ENCODE assay signal across 8 mouse cellular contexts in genomic region chr8:69919876-69920662, GRCm38 (mm10). TPM values are rescaled to one million over a fixed set of nuclear protein-coding genes. Genes with fewer than 3 reads are reported as not detected.
DNase-seq lines count a peak whose midpoint lies in the region; ATAC-seq and TF ChIP-seq lines count a peak whose summit lies in the region.

No protein-coding gene starts in this region.

- no peaks in the 10 kb centered on the region for H3K9me3 ChIP-seq in forebrain, embryonic 15.5 days
- no peaks in the 10 kb centered on the region for H3K9me3 ChIP-seq in hindbrain, postnatal 0 days (ENCODE audit: low read length)
- H3K9me3 ChIP-seq in liver, embryonic 13.5 days (replicated peaks) = no peaks in the 10 kb centered on the region

- no peak for TF ChIP-seq CTCF in gastrocnemius, adult 2 months (IDR thresholded peaks at IDR 0.05)
- TF ChIP-seq CTCF in bone marrow, adult 2 months (IDR thresholded peaks at IDR 0.05; ENCODE audit: control insufficient read depth, insufficient read depth, low read length) = no peak
- TF ChIP-seq CTCF in hindbrain, postnatal 0 days (IDR thresholded peaks at IDR 0.05; ENCODE audit: low read depth) = no peak

- peak overlapping the region; percentile 19 for H3K4me3 ChIP-seq in gastrocnemius, adult 2 months
- no peak overlapping the region for H3K4me3 ChIP-seq in bone marrow, adult 2 months (replicated peaks; ENCODE audit: control insufficient read depth, low read depth, low read length)
- H3K4me3 ChIP-seq in forebrain, embryonic 15.5 days = no peak overlapping the region
- H3K4me3 ChIP-seq in hindbrain, postnatal 0 days (ENCODE audit: low read length) = no peak overlapping the region
- peak overlapping the region; percentile 14; the same call in 1 of the 2 replicates for H3K4me3 ChIP-seq in liver, embryonic 13.5 days (replicated peaks)

- 31% methylated on average over 11 of the region's 11 CpGs for WGBS in bone marrow, adult 2 months
- 46% methylated on average over 11 of the region's 11 CpGs for WGBS in forebrain, embryonic 15.5 days
- WGBS in hindbrain, postnatal 0 days = 52% methylated on average over 11 of the region's 11 CpGs
- 26% methylated on average over 11 of the region's 11 CpGs for WGBS in liver, embryonic 13.5 days (ENCODE audit: insufficient replicate concordance)

- no peak for TF ChIP-seq POLR2A in bone marrow, adult 2 months (IDR thresholded peaks at IDR 0.05; ENCODE audit: borderline replicate concordance, control insufficient read depth, low read depth, low read length)

- peaks cover 12% of the 10 kb centered on the region for H3K36me3 ChIP-seq in forebrain, embryonic 15.5 days
- H3K36me3 ChIP-seq in hindbrain, postnatal 0 days (ENCODE audit: insufficient read depth, low read length) = peaks cover 10% of the 10 kb centered on the region; the same call in 1 of the 2 replicates
- H3K36me3 ChIP-seq in liver, embryonic 13.5 days = peaks cover 30% of the 10 kb centered on the region

- ATAC-seq in forebrain, embryonic 15.5 days (replicated peaks) = peak; percentile 24
- peak; percentile 79 for ATAC-seq in hindbrain, postnatal 0 days
- peak; percentile 70 for ATAC-seq in liver, embryonic 13.5 days (ENCODE audit: low read depth)
- ATAC-seq in monocyte, adult 5-6 weeks (replicated peaks; ENCODE audit: insufficient number of reproducible peaks, low FRiP score, low TSS enrichment, poor library complexity, severe bottlenecking) = peak; percentile 78

- no peak overlapping the region for H3K4me2 ChIP-seq in forebrain, embryonic 15.5 days (replicated peaks)
- H3K4me2 ChIP-seq in hindbrain, postnatal 0 days (ENCODE audit: low read depth, low read length) = no peak overlapping the region
- H3K4me2 ChIP-seq in liver, embryonic 13.5 days = peak overlapping the region; percentile 55

- H3K27ac ChIP-seq in gastrocnemius, adult 2 months = peak overlapping the region; percentile 62
- H3K27ac ChIP-seq in bone marrow, adult 2 months (ENCODE audit: control insufficient read depth, insufficient read depth, low read depth, low read length, poor library complexity) = peak overlapping the region; percentile 54
- H3K27ac ChIP-seq in forebrain, embryonic 15.5 days (replicated peaks) = peak overlapping the region; percentile 53
- H3K27ac ChIP-seq in hindbrain, postnatal 0 days = peak overlapping the region; percentile 67; the same call in 1 of the 2 replicates
- H3K27ac ChIP-seq in liver, embryonic 13.5 days = peak overlapping the region; percentile 87

- H3K27me3 ChIP-seq in forebrain, embryonic 15.5 days = no peaks in the 10 kb centered on the region
- H3K27me3 ChIP-seq in hindbrain, postnatal 0 days (ENCODE audit: insufficient read depth, low read length) = no peaks in the 10 kb centered on the region
- H3K27me3 ChIP-seq in liver, embryonic 13.5 days = no peaks in the 10 kb centered on the region

- peaks cover 10% of the 10 kb centered on the region for H3K4me1 ChIP-seq in bone marrow, adult 2 months (ENCODE audit: control insufficient read depth, insufficient read depth, low read length)
- peaks cover 16% of the 10 kb centered on the region for H3K4me1 ChIP-seq in forebrain, embryonic 15.5 days
- no peaks in the 10 kb centered on the region for H3K4me1 ChIP-seq in hindbrain, postnatal 0 days (ENCODE audit: insufficient read depth, low read length)
- H3K4me1 ChIP-seq in liver, embryonic 13.5 days (replicated peaks) = peaks cover 74% of the 10 kb centered on the region

- intact Hi-C loops in gastrocnemius, adult 2 months (cut with DNase I) = loop anchor here (5.0 to 10.0 kb wide), 2 partner anchors 252 to 315 kb away; partner anchors contain the start of genes Armc6, Sugp2 and Tmem161a

- no peak overlapping the region for H3K9ac ChIP-seq in forebrain, embryonic 15.5 days (replicated peaks)
- no peak overlapping the region for H3K9ac ChIP-seq in hindbrain, postnatal 0 days (replicated peaks; ENCODE audit: low read length)
- peak overlapping the region; percentile 61 for H3K9ac ChIP-seq in liver, embryonic 13.5 days

- DNase-seq in gastrocnemius, adult 2 months = no peak
- no peak for DNase-seq in gastrocnemius, postnatal 25 days
- DNase-seq in hindbrain, postnatal 0 days (ENCODE audit: low spot score) = peak; percentile 81
- peak; percentile 61 for DNase-seq in liver, embryonic 13.5 days
- DNase-seq in thymus, postnatal 14 days = peak; percentile 66

RNA-seq across cellular contexts. Expression of gene Yjefn3, which starts 17.6 kb away (rescaled TPM):
- total RNA-seq in gastrocnemius, adult 2 months (2021) = 10 to 100 TPM in 1 of 2 experiments, 1 to 10 TPM in 1; 9.5 to 14.5 TPM
- total RNA-seq in gastrocnemius, postnatal 25 days (2021) = 1 to 10 TPM; 5.6 to 6.9 TPM
- not detected in 2 replicates for polyA plus RNA-seq in bone marrow, adult 2 months (2011; ENCODE audit: insufficient read depth, insufficient read length, low replicate concordance, missing spikeins)
- 8.9 and 9.0 TPM in 2 replicates for polyA plus RNA-seq in forebrain, embryonic 15.5 days (2015; fragmentation: Nextera tagmentation; extraction: Ambion mirVana)
- total RNA-seq in hindbrain, postnatal 0 days (2014; rRNA removed) = 8.4 and 10.7 TPM in 2 replicates
- 13.3 and 13.8 TPM in 2 replicates for polyA plus RNA-seq in hindbrain, postnatal 0 days (2015; fragmentation: Nextera tagmentation; extraction: Ambion mirVana)
- 0.74 and 0.81 TPM in 2 replicates for polyA plus RNA-seq in liver, embryonic 13.5 days (2015; fragmentation: Nextera tagmentation; extraction: Ambion mirVana)
- total RNA-seq in monocyte, adult 5-6 weeks (2017) = not detected in 3 replicates

RNA-seq across cellular contexts. Expression of gene Ndufa13, which starts 17.7 kb away (rescaled TPM):
- total RNA-seq in gastrocnemius, adult 2 months (2021) = 100 to 1,000 TPM; 312 to 399 TPM
- total RNA-seq in gastrocnemius, postnatal 25 days (2021) = 100 to 1,000 TPM; 338 to 343 TPM
- 41.2 and 61.7 TPM in 2 replicates for polyA plus RNA-seq in bone marrow, adult 2 months (2011; ENCODE audit: insufficient read depth, insufficient read length, low replicate concordance, missing spikeins)
- 173 and 179 TPM in 2 replicates for polyA plus RNA-seq in forebrain, embryonic 15.5 days (2015; fragmentation: Nextera tagmentation; extraction: Ambion mirVana)
- 61.0 and 91.4 TPM in 2 replicates for total RNA-seq in hindbrain, postnatal 0 days (2014; rRNA removed)
- polyA plus RNA-seq in hindbrain, postnatal 0 days (2015; fragmentation: Nextera tagmentation; extraction: Ambion mirVana) = 269 and 275 TPM in 2 replicates
- 109 and 114 TPM in 2 replicates for polyA plus RNA-seq in liver, embryonic 13.5 days (2015; fragmentation: Nextera tagmentation; extraction: Ambion mirVana)
- 91.2 to 131 TPM (median 108 TPM) in 3 replicates for total RNA-seq in monocyte, adult 5-6 weeks (2017)

RNA-seq across cellular contexts. Expression of gene Tssk6, which starts 18.1 kb away (rescaled TPM):
- total RNA-seq in gastrocnemius, adult 2 months (2021) = not detected
- total RNA-seq in gastrocnemius, postnatal 25 days (2021) = not detected
- polyA plus RNA-seq in bone marrow, adult 2 months (2011; ENCODE audit: insufficient read depth, insufficient read length, low replicate concordance, missing spikeins) = not detected in 2 replicates
- polyA plus RNA-seq in forebrain, embryonic 15.5 days (2015; fragmentation: Nextera tagmentation; extraction: Ambion mirVana) = 3.4 and 3.8 TPM in 2 replicates
- 1.6 and 1.8 TPM in 2 replicates for total RNA-seq in hindbrain, postnatal 0 days (2014; rRNA removed)
- 3.7 and 4.3 TPM in 2 replicates for polyA plus RNA-seq in hindbrain, postnatal 0 days (2015; fragmentation: Nextera tagmentation; extraction: Ambion mirVana)
- 2.4 and 2.5 TPM in 2 replicates for polyA plus RNA-seq in liver, embryonic 13.5 days (2015; fragmentation: Nextera tagmentation; extraction: Ambion mirVana)
- total RNA-seq in monocyte, adult 5-6 weeks (2017) = 0.95 to 1.6 TPM (median 1.1 TPM) in 3 replicates

RNA-seq across cellular contexts. Expression of gene Cilp2, which starts 32.6 kb away (rescaled TPM):
- 10 to 100 TPM in 1 of 2 experiments, 1 to 10 TPM in 1; 3.5 to 18.9 TPM for total RNA-seq in gastrocnemius, adult 2 months (2021)
- total RNA-seq in gastrocnemius, postnatal 25 days (2021) = 10 to 100 TPM in 1 of 2 experiments, 1 to 10 TPM in 1; 4.0 to 13.6 TPM
- not detected in 2 replicates for polyA plus RNA-seq in bone marrow, adult 2 months (2011; ENCODE audit: insufficient read depth, insufficient read length, low replicate concordance, missing spikeins)
- 3.6 and 4.0 TPM in 2 replicates for polyA plus RNA-seq in forebrain, embryonic 15.5 days (2015; fragmentation: Nextera tagmentation; extraction: Ambion mirVana)
- total RNA-seq in hindbrain, postnatal 0 days (2014; rRNA removed) = 14.3 and 19.2 TPM in 2 replicates
- polyA plus RNA-seq in hindbrain, postnatal 0 days (2015; fragmentation: Nextera tagmentation; extraction: Ambion mirVana) = 6.9 and 7.2 TPM in 2 replicates
- polyA plus RNA-seq in liver, embryonic 13.5 days (2015; fragmentation: Nextera tagmentation; extraction: Ambion mirVana) = 0.03 and 0.09 TPM in 2 replicates
- not detected in 3 replicates for total RNA-seq in monocyte, adult 5-6 weeks (2017)

Comparison
In these comparisons a context has a peak if more than half of its experiments do, and no peak if none do; other contexts are left out.
1. DNase-seq: peak in hindbrain, postnatal 0 days (single experiment), liver, embryonic 13.5 days (single experiment) and thymus, postnatal 14 days (single experiment); none in gastrocnemius, adult 2 months (single experiment) and gastrocnemius, postnatal 25 days (single experiment).
2. H3K4me3 ChIP-seq: peak in gastrocnemius, adult 2 months (single experiment) and liver, embryonic 13.5 days (single experiment); none in bone marrow, adult 2 months (single experiment), forebrain, embryonic 15.5 days (single experiment) and hindbrain, postnatal 0 days (single experiment).
3. ATAC-seq: peak in every context shown above with its lines; median percentile 79 in hindbrain, postnatal 0 days; 78 in monocyte, adult 5-6 weeks; 70 in liver, embryonic 13.5 days; 24 in forebrain, embryonic 15.5 days.
4. Peak in every context shown above with its lines, with median percentiles within 50 percentile points of each other: H3K27ac ChIP-seq.